Mouse (Mus musculus) naive thymus-derived CD4-positive, alpha-beta T cell, adult 2 months (primary cell): ENCODE measurements around the gene Kcnk4.

Source experiments
- DNase-seq: peaks from one replicate; pipeline ENCODE4 v3.0.0-alpha.2; 2011; ENCODE audit warnings: low read depth

The Kcnk4 gene

GRCm38 (mm10) chr19:6937541-6938465 is 3.5 kb upstream of the Kcnk4 start:
- DNase-seq: no peak

- DNase-seq: peak; percentile 58
Measured at GRCm38 (mm10) chr19:6936299-6936698, 2.0 kb upstream of the Kcnk4 start.

GRCm38 (mm10) chr19:6933436-6934194 is 700 bp downstream of the Kcnk4 start:
- no peak for DNase-seq

- DNase-seq: no peak
Measured at GRCm38 (mm10) chr19:6933102-6933435, 1.2 kb downstream of the Kcnk4 start.

- no peak for DNase-seq
Measured at GRCm38 (mm10) chr19:6932018-6932417, 2.3 kb downstream of the Kcnk4 start.

- no peak for DNase-seq
Measured at GRCm38 (mm10) chr19:6931002-6931401, 3.3 kb downstream of the Kcnk4 start.

- no peak for DNase-seq
Measured at GRCm38 (mm10) chr19:6928080-6928479, 6.2 kb downstream of the Kcnk4 start.

GRCm38 (mm10) chr19:6926559-6927255 is 7.6 kb downstream of the Kcnk4 start:
- peak; percentile 64 for DNase-seq

- DNase-seq: no peak
Measured at GRCm38 (mm10) chr19:6925611-6926329, 8.5 kb downstream of the Kcnk4 start.

GRCm38 (mm10) chr19:6925307-6925573 is 9.1 kb downstream of the Kcnk4 start, which contains the start of gene Catsperz:
Gene Catsperz, minus strand, starts transcription at chr19:6925380.
- peak; percentile 35 for DNase-seq

- DNase-seq: peak; percentile 88
Measured at GRCm38 (mm10) chr19:6924461-6925306, 9.6 kb downstream of the Kcnk4 start.

- DNase-seq: no peak
Measured at GRCm38 (mm10) chr19:6922901-6923735, 11.2 kb downstream of the Kcnk4 start.

- DNase-seq: peak; percentile 100
Measured at GRCm38 (mm10) chr19:6921647-6922567, 12.4 kb downstream of the Kcnk4 start, which contains the start of gene Esrra. Gene Esrra, minus strand, starts transcription at chr19:6921813.

GRCm38 (mm10) chr19:6920741-6921636 is 13.3 kb downstream of the Kcnk4 start:
- DNase-seq: peak; percentile 66

GRCm38 (mm10) chr19:6919876-6920740 is 14.2 kb downstream of the Kcnk4 start:
- DNase-seq: no peak

GRCm38 (mm10) chr19:6919431-6919830 is 14.9 kb downstream of the Kcnk4 start:
- DNase-seq: no peak

- DNase-seq: no peak
Measured at GRCm38 (mm10) chr19:6918321-6918720, 16.0 kb downstream of the Kcnk4 start.
